Mouse (Mus musculus) cerebellum, adult 11-12 months (tissue): Measurements from ENCODE around the gene Capn5.
"Not testable (repeated sequence)": the region's sequence is repeated elsewhere in the genome, so short reads cannot be mapped to it uniquely, and the experiment has no call there.

ENCODE experiments used
- DNase-seq: peaks from one replicate; pipeline ENCODE4 v3.0.0; 2022

Gene Capn5

GRCm38 (mm10) chr7:98177929-98178559 is at the start of gene Capn5:
Capn5 (minus strand) TSS chr7:98178274.
- DNase-seq, result peak; percentile 74

GRCm38 (mm10) chr7:98223796-98224195 is 45.7 kb upstream of the Capn5 start:
- DNase-seq, result no peak

- no peak for DNase-seq
These were observed 38.6 kb upstream of the Capn5 start for GRCm38 (mm10) chr7:98216713-98217112.

- no peak for DNase-seq
These were observed 24.9 kb upstream of the Capn5 start for GRCm38 (mm10) chr7:98202946-98203345.

GRCm38 (mm10) chr7:98201493-98202028 is 23.5 kb upstream of the Capn5 start:
- DNase-seq, result no peak

GRCm38 (mm10) chr7:98200396-98200795 is 22.3 kb upstream of the Capn5 start:
- DNase-seq, result no peak

- DNase-seq, result no peak
These were observed 21.3 kb upstream of the Capn5 start, which contains the start of gene B3gnt6 for GRCm38 (mm10) chr7:98199381-98199780. B3gnt6 (minus strand) TSS chr7:98199481.

GRCm38 (mm10) chr7:98195151-98195801 is 17.2 kb upstream of the Capn5 start:
- no peak for DNase-seq

GRCm38 (mm10) chr7:98194026-98194792 is 16.1 kb upstream of the Capn5 start:
- no peak for DNase-seq

GRCm38 (mm10) chr7:98193515-98194025 is 15.5 kb upstream of the Capn5 start:
- peak; percentile 21 for DNase-seq

GRCm38 (mm10) chr7:98191571-98192250 is 13.6 kb upstream of the Capn5 start:
- no peak for DNase-seq

- no peak for DNase-seq
These were observed 12.5 kb upstream of the Capn5 start for GRCm38 (mm10) chr7:98190578-98190977.

GRCm38 (mm10) chr7:98189745-98190144 is 11.7 kb upstream of the Capn5 start:
- no peak for DNase-seq

- DNase-seq, result no peak
These were observed 10.6 kb upstream of the Capn5 start for GRCm38 (mm10) chr7:98188680-98189079.

GRCm38 (mm10) chr7:98188238-98188637 is 10.2 kb upstream of the Capn5 start:
- DNase-seq, result no peak

- not testable (repeated sequence) for DNase-seq
These were observed 9.3 kb upstream of the Capn5 start for GRCm38 (mm10) chr7:98187332-98187731.

- DNase-seq, result no peak
These were observed 8.6 kb upstream of the Capn5 start for GRCm38 (mm10) chr7:98186637-98187036.

- DNase-seq, result no peak
These were observed 7.3 kb upstream of the Capn5 start for GRCm38 (mm10) chr7:98185326-98185725.

GRCm38 (mm10) chr7:98178560-98179231 is 622 bp upstream of the Capn5 start:
- DNase-seq, result no peak

GRCm38 (mm10) chr7:98177566-98177928 is 527 bp downstream of the Capn5 start:
- DNase-seq, result no peak

- DNase-seq, result no peak
These were observed 996 bp downstream of the Capn5 start for GRCm38 (mm10) chr7:98177071-98177485.
